Mouse (Mus musculus) frontal cortex, postnatal 36 days (tissue): Measurements from ENCODE around the gene 1700017D01Rik.

Source experiments
- DNase-seq, 2 experiments: peaks; one replicate each; pipeline ENCODE4 v3.0.0; 2022; ENCODE audit warnings: low spot score in 2 of 2

Gene 1700017D01Rik

DNA sequence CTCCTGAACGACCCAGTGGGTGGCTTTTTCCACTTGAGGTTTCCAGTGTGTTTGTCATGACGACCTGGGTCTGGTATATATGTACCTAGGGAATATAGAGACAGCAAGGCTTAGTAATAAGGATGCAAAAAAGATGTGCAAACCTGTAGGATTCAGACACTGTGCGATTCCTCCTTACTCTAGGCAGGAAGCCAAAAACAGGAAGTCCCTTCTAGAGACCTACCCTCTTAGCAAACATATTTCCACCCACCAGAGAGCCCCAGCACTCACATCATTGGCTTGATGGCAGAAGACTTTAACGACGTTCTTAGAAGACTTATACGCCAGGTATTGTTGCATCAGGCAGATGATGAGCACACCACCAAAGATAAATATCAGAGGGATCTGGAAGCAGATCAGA lies 82.7 kb downstream of the 1700017D01Rik start:
- DNase-seq, result no peak
